Mouse (Mus musculus): ENCODE measurements around the gene Enc1. TPM values are rescaled to one million over a fixed set of nuclear protein-coding genes. Genes with fewer than 3 reads are reported as not detected.

Gene Enc1
- polyA plus RNA-seq, 1 experiment = 8.5 TPM

DNA sequence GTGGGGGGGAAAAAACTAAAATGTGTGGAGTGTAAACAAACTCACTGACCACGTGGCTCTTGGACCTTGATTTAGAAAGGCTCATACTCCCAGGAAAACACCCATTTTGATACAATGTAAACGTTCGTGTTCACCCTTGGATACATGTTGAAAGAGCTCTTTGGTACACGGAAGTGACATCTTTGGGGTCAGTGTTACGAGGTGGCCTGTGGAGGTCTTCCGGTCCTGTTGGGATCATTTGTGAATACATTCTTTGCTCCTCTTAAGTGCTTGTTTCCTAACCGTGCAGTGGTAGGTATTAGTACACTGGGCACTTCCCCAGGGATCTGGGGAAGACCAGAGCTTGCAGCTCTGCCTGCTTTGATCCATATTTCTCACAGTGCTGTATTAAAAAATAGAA lies 10.8 kb downstream of the Enc1 start:
- no peaks in the 10 kb centered on the region for H3K27me3 ChIP-seq (ENCODE audit: control insufficient read depth, insufficient read depth, low read length)
- no peaks in the 10 kb centered on the region for H3K36me3 ChIP-seq (ENCODE audit: control insufficient read depth, insufficient read depth, low read length)
- H3K27ac ChIP-seq (ENCODE audit: control insufficient read depth, insufficient read depth, low read depth, low read length) = no peak overlapping the region
- TF ChIP-seq CTCF (IDR thresholded peaks at IDR 0.05; ENCODE audit: control insufficient read depth, insufficient read depth, insufficient replicate concordance, low read depth, low read length) (no peak), POLR2A (IDR thresholded peaks at IDR 0.05; ENCODE audit: control insufficient read depth, low read depth, low read length) (no peak)
- no peak overlapping the region for H3K4me3 ChIP-seq (ENCODE audit: control insufficient read depth, low read depth, low read length)
- no peaks in the 10 kb centered on the region; the same call in 1 of the 2 replicates for H3K4me1 ChIP-seq (ENCODE audit: control insufficient read depth, insufficient read depth, low read length)

DNA sequence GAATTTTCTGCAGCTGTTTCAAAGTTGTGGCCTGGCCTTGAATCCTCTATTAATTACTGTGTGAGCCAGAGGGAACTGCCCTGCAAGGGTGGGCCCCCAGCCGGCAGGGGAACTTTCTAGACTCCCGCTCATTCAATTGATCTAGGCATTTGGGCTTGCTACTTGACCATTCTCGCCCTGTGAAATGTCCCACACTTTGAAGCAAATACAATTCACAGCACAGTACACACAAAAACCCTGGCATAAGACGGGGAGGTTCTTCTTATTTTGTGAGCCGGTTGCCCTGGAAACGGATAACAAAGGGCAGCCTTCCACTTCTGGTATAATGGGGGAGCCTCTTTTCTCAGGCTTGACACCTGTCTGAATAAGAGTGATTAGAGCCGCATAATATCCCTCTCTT lies 11.6 kb downstream of the Enc1 start:
- Histone ChIP-seq H3K4me1 (ENCODE audit: control insufficient read depth, insufficient read depth, low read length) (peaks cover 4% of the 10 kb centered on the region), H3K36me3 (ENCODE audit: control insufficient read depth, insufficient read depth, low read length) (no peaks in the 10 kb centered on the region), H3K4me3 (ENCODE audit: control insufficient read depth, low read depth, low read length) (no peak overlapping the region), H3K27me3 (ENCODE audit: control insufficient read depth, insufficient read depth, low read length) (no peaks in the 10 kb centered on the region), H3K27ac (ENCODE audit: control insufficient read depth, insufficient read depth, low read depth, low read length) (no peak overlapping the region)
- TF ChIP-seq POLR2A (IDR thresholded peaks at IDR 0.05; ENCODE audit: control insufficient read depth, low read depth, low read length) = no peak
- TF ChIP-seq CTCF (IDR thresholded peaks at IDR 0.05; ENCODE audit: control insufficient read depth, insufficient read depth, insufficient replicate concordance, low read depth, low read length) = no peak

DNA sequence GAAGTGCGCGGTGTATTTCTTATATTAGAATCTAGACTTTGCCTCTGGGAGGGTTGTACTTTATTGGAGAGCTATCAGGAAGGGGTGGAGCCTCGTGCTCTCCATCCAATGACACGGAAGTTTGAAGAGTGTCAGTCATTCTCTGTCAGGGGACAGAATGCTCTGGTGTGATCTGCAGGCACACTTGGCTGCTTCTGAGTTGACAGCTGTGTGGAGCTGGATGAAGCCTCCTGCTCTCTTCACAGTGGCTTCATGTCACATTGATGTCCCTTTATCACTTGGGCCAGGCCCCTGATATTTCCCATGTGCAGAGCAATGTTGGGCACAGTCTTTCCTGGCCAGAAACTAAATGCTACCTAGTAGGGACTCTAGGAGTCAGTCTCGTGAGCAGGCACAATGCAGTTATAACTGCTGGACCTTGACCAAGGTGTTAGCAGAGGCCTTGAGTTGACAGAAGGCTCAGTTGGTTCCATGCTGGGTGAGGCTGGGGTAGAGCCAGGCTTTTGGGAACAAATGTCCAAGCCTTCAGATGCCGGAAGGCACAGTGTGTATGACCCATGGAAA lies 12.6 kb downstream of the Enc1 start:
- Histone ChIP-seq H3K4me3 (ENCODE audit: control insufficient read depth, low read depth, low read length) (no peak overlapping the region), H3K4me1 (ENCODE audit: control insufficient read depth, insufficient read depth, low read length) (peaks cover 4% of the 10 kb centered on the region), H3K27ac (ENCODE audit: control insufficient read depth, insufficient read depth, low read depth, low read length) (no peak overlapping the region), H3K36me3 (ENCODE audit: control insufficient read depth, insufficient read depth, low read length) (no peaks in the 10 kb centered on the region), H3K27me3 (ENCODE audit: control insufficient read depth, insufficient read depth, low read length) (no peaks in the 10 kb centered on the region)
- TF ChIP-seq POLR2A (IDR thresholded peaks at IDR 0.05; ENCODE audit: control insufficient read depth, low read depth, low read length) (no peak), CTCF (IDR thresholded peaks at IDR 0.05; ENCODE audit: control insufficient read depth, insufficient read depth, insufficient replicate concordance, low read depth, low read length) (no peak)

DNA sequence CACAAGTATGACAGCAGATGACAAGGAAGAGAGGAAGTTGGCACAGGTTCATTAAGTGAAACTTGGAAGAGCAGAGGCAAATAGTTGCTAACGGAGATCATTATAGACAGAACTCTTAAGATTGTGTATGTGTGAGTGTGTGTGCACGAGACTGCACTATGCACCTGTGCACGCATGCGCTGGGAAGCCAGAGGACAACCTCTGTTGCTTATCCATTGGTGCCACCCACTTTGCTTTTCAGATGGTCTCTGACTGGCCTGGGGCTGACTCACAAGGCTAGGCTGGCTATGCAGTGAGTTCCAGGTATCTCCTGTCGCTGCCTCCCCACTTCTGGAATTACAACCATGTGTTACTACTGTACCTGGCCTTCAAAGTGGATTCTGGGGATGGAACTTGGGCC lies 13.1 kb downstream of the Enc1 start:
- no peaks in the 10 kb centered on the region for H3K27me3 ChIP-seq (ENCODE audit: control insufficient read depth, insufficient read depth, low read length)
- no peak overlapping the region for H3K27ac ChIP-seq (ENCODE audit: control insufficient read depth, insufficient read depth, low read depth, low read length)
- H3K36me3 ChIP-seq (ENCODE audit: control insufficient read depth, insufficient read depth, low read length) = no peaks in the 10 kb centered on the region
- TF ChIP-seq CTCF (IDR thresholded peaks at IDR 0.05; ENCODE audit: control insufficient read depth, insufficient read depth, insufficient replicate concordance, low read depth, low read length) = no peak
- TF ChIP-seq POLR2A (IDR thresholded peaks at IDR 0.05; ENCODE audit: control insufficient read depth, low read depth, low read length) = no peak
- peaks cover 4% of the 10 kb centered on the region for H3K4me1 ChIP-seq (ENCODE audit: control insufficient read depth, insufficient read depth, low read length)
- no peak overlapping the region for H3K4me3 ChIP-seq (ENCODE audit: control insufficient read depth, low read depth, low read length)

DNA sequence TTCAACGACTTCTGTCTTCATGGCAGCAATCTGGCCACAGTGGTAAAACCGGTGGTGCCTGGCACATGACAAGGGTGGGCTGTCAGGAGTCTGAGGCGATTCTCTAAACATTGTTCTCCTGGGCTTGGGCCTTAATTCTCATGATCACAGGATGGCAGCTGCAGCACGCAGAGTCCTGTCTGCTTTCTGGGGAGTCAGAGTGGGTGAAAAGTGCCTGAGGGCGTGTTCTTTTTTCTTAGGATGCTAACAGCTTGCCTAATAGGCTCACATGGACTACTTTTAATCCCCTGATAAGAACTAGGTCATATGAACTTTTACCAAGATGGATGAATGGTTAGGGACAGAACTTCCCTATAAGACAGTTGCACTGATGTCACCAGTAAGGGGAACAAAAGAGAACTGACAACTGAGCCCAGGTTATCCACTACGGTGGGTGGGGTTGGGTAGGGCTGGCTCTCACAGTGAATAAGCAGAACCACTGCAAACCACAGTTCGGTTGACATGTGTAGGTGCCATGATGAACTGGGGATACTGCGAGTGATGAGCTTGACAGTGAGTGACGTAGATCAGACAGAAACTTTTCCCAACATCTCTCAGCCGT lies 13.8 kb downstream of the Enc1 start:
- TF ChIP-seq POLR2A (IDR thresholded peaks at IDR 0.05; ENCODE audit: control insufficient read depth, low read depth, low read length) (no peak), CTCF (IDR thresholded peaks at IDR 0.05; ENCODE audit: control insufficient read depth, insufficient read depth, insufficient replicate concordance, low read depth, low read length) (no peak)
- no peaks in the 10 kb centered on the region for H3K27me3 ChIP-seq (ENCODE audit: control insufficient read depth, insufficient read depth, low read length)
- no peaks in the 10 kb centered on the region for H3K36me3 ChIP-seq (ENCODE audit: control insufficient read depth, insufficient read depth, low read length)
- H3K4me1 ChIP-seq (ENCODE audit: control insufficient read depth, insufficient read depth, low read length) = peaks cover 4% of the 10 kb centered on the region
- no peak overlapping the region for H3K27ac ChIP-seq (ENCODE audit: control insufficient read depth, insufficient read depth, low read depth, low read length)
- H3K4me3 ChIP-seq (ENCODE audit: control insufficient read depth, low read depth, low read length) = no peak overlapping the region

DNA sequence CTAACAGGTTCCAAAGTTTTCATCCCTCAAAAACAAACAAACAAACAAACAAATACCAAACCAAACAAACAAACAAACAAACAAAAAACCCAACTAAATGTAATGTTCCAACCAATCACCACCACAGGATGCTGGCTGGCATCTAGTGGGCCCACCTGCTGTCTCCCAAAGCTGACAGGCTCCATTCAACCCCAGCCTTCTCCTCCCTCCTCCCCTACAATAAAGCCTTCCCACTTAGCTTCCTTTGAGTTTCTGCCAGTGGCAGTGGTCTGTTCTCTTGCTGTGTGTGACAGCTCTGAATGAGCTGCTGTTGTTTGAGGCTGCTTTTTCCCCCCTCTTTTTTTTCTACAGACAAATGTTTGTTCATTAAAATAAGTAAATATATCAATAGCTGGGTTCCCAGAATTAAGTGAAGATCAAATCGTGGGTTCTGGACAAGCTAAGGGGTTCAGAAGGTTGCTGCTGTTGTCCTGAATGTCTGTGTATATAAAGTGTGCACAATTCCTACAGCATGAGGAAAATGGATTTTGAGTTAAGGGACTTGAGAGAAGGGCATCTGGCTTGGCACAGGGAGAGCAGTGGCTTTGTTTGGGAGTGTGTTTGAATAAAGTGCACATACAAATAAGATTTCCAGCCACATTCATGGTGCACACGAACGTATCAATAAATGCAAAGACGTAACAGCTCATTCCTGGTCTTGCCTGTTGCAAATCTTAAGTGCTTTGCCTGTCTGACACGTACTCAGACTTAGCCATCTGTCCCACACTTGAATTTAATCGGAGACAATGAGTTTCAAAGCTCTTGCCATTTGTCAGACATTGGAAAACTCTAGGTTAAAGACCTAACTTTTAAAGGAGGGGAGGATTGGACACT lies 15.3 kb downstream of the Enc1 start:
- H3K4me1 ChIP-seq (ENCODE audit: control insufficient read depth, insufficient read depth, low read length) = peaks cover 4% of the 10 kb centered on the region
- H3K27ac ChIP-seq (ENCODE audit: control insufficient read depth, insufficient read depth, low read depth, low read length) = no peak overlapping the region
- no peak overlapping the region for H3K4me3 ChIP-seq (ENCODE audit: control insufficient read depth, low read depth, low read length)

DNA sequence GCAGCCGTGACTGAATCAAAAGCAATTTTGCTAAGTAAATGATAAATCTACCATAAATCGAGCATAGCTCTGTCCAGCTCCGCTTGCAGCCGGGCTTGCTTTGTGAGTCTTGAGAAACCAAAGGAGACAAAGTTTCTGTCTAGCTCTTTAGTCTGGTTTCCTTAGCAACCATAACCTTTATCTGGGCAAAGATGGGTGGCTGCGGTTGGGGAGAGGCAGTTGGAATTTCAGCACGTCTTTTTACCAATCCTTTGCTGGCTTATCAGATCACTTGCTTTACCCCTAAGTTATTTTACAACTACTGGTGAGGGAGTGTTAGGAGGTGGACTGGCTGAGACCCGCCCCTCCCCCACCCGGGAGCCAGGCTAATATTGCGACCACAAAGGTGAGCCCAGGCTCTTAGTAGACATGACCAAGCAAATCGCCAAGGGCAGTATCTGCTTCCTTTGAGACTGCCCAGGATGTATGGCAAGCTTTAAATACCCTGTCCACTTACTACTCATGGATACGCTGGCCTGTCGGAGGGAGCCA lies 16.0 kb downstream of the Enc1 start:
- Histone ChIP-seq H3K27me3 (ENCODE audit: control insufficient read depth, insufficient read depth, low read length) (no peaks in the 10 kb centered on the region), H3K4me3 (ENCODE audit: control insufficient read depth, low read depth, low read length) (no peak overlapping the region), H3K36me3 (ENCODE audit: control insufficient read depth, insufficient read depth, low read length) (no peaks in the 10 kb centered on the region), H3K27ac (ENCODE audit: control insufficient read depth, insufficient read depth, low read depth, low read length) (no peak overlapping the region), H3K4me1 (ENCODE audit: control insufficient read depth, insufficient read depth, low read length) (peaks cover 4% of the 10 kb centered on the region)
- TF ChIP-seq CTCF (IDR thresholded peaks at IDR 0.05; ENCODE audit: control insufficient read depth, insufficient read depth, insufficient replicate concordance, low read depth, low read length) = no peak
- no peak for TF ChIP-seq POLR2A (IDR thresholded peaks at IDR 0.05; ENCODE audit: control insufficient read depth, low read depth, low read length)

More for the DNA sequence above, 15.3 kb downstream of the Enc1 start:
- H3K36me3 ChIP-seq (ENCODE audit: control insufficient read depth, insufficient read depth, low read length) = no peaks in the 10 kb centered on the region
- TF ChIP-seq POLR2A (IDR thresholded peaks at IDR 0.05; ENCODE audit: control insufficient read depth, low read depth, low read length) (no peak), CTCF (IDR thresholded peaks at IDR 0.05; ENCODE audit: control insufficient read depth, insufficient read depth, insufficient replicate concordance, low read depth, low read length) (no peak)
- H3K27me3 ChIP-seq (ENCODE audit: control insufficient read depth, insufficient read depth, low read length) = no peaks in the 10 kb centered on the region

All from testis, adult 2 months (tissue).